Mouse (Mus musculus): ENCODE data around the gene Zfp827.

GRCm38 (mm10) chr8:79227916-79228315, 199.7 kb downstream of the Zfp827 start:
- TF ChIP-seq TAL1 (conservative IDR thresholded peaks at IDR 0.05; ENCODE audit: low read depth, low read length): no peak
- TF ChIP-seq CTCF (IDR thresholded peaks at IDR 0.05; ENCODE audit: low read depth, low read length): no peak

All from G1E (cell line).